Mouse (Mus musculus) hematopoietic stem cell, adult 5-6 weeks (primary cell): Measurements from ENCODE around the gene Rcn1. TPM values are rescaled to one million over a fixed set of nuclear protein-coding genes. Genes with fewer than 3 reads are reported as not detected.
A peak's percentile ranks its signal among the peaks of the same experiment; 100 is the strongest.

Experiments used
- ATAC-seq, 2 experiments: fragments of 125-278 bp in 1 of 2; replicated peaks in 1 of 2; 2 replicates each; pipeline ENCODE4 v1.8.0; 2016 to 2017; ENCODE audit warnings: inconsistent platforms in 2 of 2, mild to moderate bottlenecking in 2 of 2, moderate number of reproducible peaks in 2 of 2, low read depth in 1 of 2, moderate TSS enrichment in 1 of 2; ENCODE audit not compliant: low FRiP score in 2 of 2, poor library complexity in 2 of 2, severe bottlenecking in 2 of 2, insufficient read depth in 1 of 2, low TSS enrichment in 1 of 2
- total RNA-seq: library from RNA; stranded (forward); fragments of 172-1452, 232-1000 nt; gene quantifications from 2 replicates; pipeline ENCODE4 v1.2.3, GENCODE M21; 2017

Gene Rcn1
- total RNA-seq, 1 experiment from 2014 or later, result 71.8 TPM

GRCm38 (mm10) chr2:105400558-105400957 lies 1.4 kb upstream of the Rcn1 start:
- no peak for ATAC-seq

GRCm38 (mm10) chr2:105398636-105399084 lies 459 bp downstream of the Rcn1 start:
- peak; percentile 69 to 71 for ATAC-seq

GRCm38 (mm10) chr2:105397446-105398211 lies 1.5 kb downstream of the Rcn1 start:
- ATAC-seq, result no peak

GRCm38 (mm10) chr2:105396066-105396465 lies 3.1 kb downstream of the Rcn1 start:
- ATAC-seq, result no peak

- ATAC-seq, result no peak
These were observed 4.7 kb downstream of the Rcn1 start for GRCm38 (mm10) chr2:105394375-105394774.

- ATAC-seq, result no peak
These were observed 6.6 kb downstream of the Rcn1 start for GRCm38 (mm10) chr2:105392514-105392913.

GRCm38 (mm10) chr2:105391414-105391784 lies 7.7 kb downstream of the Rcn1 start:
- no peak for ATAC-seq

GRCm38 (mm10) chr2:105390653-105391413 lies 8.3 kb downstream of the Rcn1 start:
- ATAC-seq, result no peak

- peak; percentile 9 to 30; a peak in 1 of 4 replicates for ATAC-seq
These were observed 9.9 kb downstream of the Rcn1 start for GRCm38 (mm10) chr2:105389007-105389890.

- ATAC-seq, result no peak
These were observed 12.7 kb downstream of the Rcn1 start for GRCm38 (mm10) chr2:105386418-105386817.

GRCm38 (mm10) chr2:105384998-105385397 lies 14.1 kb downstream of the Rcn1 start:
- ATAC-seq, result no peak

GRCm38 (mm10) chr2:105383063-105383462 lies 16.1 kb downstream of the Rcn1 start:
- no peak for ATAC-seq

GRCm38 (mm10) chr2:105380757-105381319 lies 18.3 kb downstream of the Rcn1 start:
- ATAC-seq, result no peak

- ATAC-seq, result no peak
These were observed 19.4 kb downstream of the Rcn1 start for GRCm38 (mm10) chr2:105379682-105380081.

GRCm38 (mm10) chr2:105375705-105376104 lies 23.4 kb downstream of the Rcn1 start:
- no peak for ATAC-seq

- no peak for ATAC-seq
These were observed 23.9 kb downstream of the Rcn1 start for GRCm38 (mm10) chr2:105375261-105375660.

GRCm38 (mm10) chr2:105373658-105374057 lies 25.5 kb downstream of the Rcn1 start:
- no peak for ATAC-seq
